Comparison of ENCODE assay signal across 20 mouse cellular contexts in the genomic region with DNA sequence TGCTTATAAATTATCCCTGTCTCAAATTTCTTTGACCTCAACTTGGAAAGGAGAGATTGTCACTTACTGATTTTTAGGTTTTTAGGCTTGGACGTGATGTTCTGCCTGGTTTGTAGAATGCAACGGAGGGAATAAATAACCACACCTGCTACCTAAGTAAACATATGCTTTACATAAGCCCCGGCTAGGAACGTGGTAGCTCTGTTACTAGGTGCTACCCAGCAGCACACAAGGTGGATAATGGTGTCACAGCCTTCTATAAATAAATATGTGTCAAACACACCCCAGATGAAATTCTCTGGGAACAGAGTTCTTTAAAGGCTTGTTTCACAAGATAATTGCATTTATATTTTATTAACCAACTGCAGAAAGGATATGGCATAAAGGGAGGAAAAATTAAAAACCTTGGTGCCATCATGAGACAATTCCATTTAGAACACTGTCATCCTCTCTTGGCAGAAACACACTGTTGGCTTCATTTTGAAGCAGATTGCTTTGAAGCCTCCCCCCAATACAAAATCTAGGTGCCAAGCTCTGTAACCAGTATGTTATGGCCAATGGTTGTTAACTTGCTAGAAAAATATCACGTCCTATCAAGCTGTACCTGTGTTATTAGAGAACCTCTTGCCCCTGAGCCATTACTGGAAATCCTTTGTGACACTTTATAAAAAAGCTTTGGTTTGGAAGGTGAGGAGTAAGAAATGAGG.
DNase-seq lines count a peak whose midpoint lies in the region; ATAC-seq and TF ChIP-seq lines count a peak whose summit lies in the region.
"Had no signal": no experiment of that assay in that cellular context is flagged by ENCODE, and none has a peak within 500 bp of the region (broad histone marks: within the 10 kb centered on the region; RNA-seq: fewer than 3 reads in every experiment).

No protein-coding gene starts in this region.

- TF ChIP-seq CTCF in hindbrain, postnatal 0 days (IDR thresholded peaks at IDR 0.05; ENCODE audit: low read depth): no peak

- no peak for DNase-seq in frontal cortex, postnatal 36 days (ENCODE audit: low spot score in 2 of 2)
- peak; percentile 71 to 75 for DNase-seq in cerebellum, adult 18-20 months
- DNase-seq in cerebellum, postnatal 25 days: peak; percentile 55 to 62
- no peak for DNase-seq in lung, postnatal 10 days
- DNase-seq in hindbrain, postnatal 0 days (ENCODE audit: low spot score): no peak
- DNase-seq in lung, adult 18-20 months: no peak
- DNase-seq: adrenal gland, postnatal 25 days; B cell, adult 2 months; embryo, embryonic 11 days; gastrocnemius, postnatal 36 days; kidney, adult 18-20 months; thymus, postnatal 36 days had no signal

- no peak overlapping the region for H3K4me3 ChIP-seq in hindbrain, postnatal 0 days (ENCODE audit: low read length)
- H3K4me3 ChIP-seq: limb, embryonic 15.5 days; liver, embryonic 15.5 days; midbrain, embryonic 12.5 days; neural tube, embryonic 13.5 days had no signal

- ATAC-seq in frontal cortex, adult (ENCODE audit: low TSS enrichment): peak; percentile 64
- ATAC-seq in hindbrain, postnatal 0 days: no peak
- ATAC-seq: hindbrain, embryonic 16.5 days; lung, postnatal 0 days had no signal

- no peak overlapping the region for H3K9ac ChIP-seq in hindbrain, postnatal 0 days (replicated peaks; ENCODE audit: low read length)
- H3K9ac ChIP-seq: limb, embryonic 15.5 days; liver, embryonic 15.5 days; midbrain, embryonic 12.5 days; neural tube, embryonic 13.5 days had no signal

- no peaks in the 10 kb centered on the region for H3K4me1 ChIP-seq in hindbrain, postnatal 0 days (ENCODE audit: insufficient read depth, low read length)
- H3K4me1 ChIP-seq: limb, embryonic 15.5 days; liver, embryonic 15.5 days; midbrain, embryonic 12.5 days; neural tube, embryonic 13.5 days had no signal

- WGBS in hindbrain, postnatal 0 days: 76% methylated on average over 5 of the region's 5 CpGs

- H3K4me2 ChIP-seq in hindbrain, postnatal 0 days (ENCODE audit: low read depth, low read length): no peak overlapping the region
- H3K4me2 ChIP-seq: limb, embryonic 15.5 days; liver, embryonic 15.5 days; midbrain, embryonic 12.5 days; neural tube, embryonic 13.5 days had no signal

- H3K9me3 ChIP-seq in hindbrain, postnatal 0 days (ENCODE audit: low read length): no peaks in the 10 kb centered on the region
- H3K9me3 ChIP-seq: limb, embryonic 15.5 days; liver, embryonic 15.5 days; midbrain, embryonic 12.5 days; neural tube, embryonic 13.5 days had no signal

- H3K27ac ChIP-seq in hindbrain, postnatal 0 days: no peak overlapping the region
- H3K27ac ChIP-seq: kidney, postnatal 0 days; limb, embryonic 15.5 days; liver, embryonic 15.5 days; midbrain, embryonic 12.5 days; neural tube, embryonic 13.5 days had no signal

- no peaks in the 10 kb centered on the region for H3K36me3 ChIP-seq in hindbrain, postnatal 0 days (ENCODE audit: insufficient read depth, low read length)
- H3K36me3 ChIP-seq: limb, embryonic 15.5 days; liver, embryonic 15.5 days; midbrain, embryonic 12.5 days; neural tube, embryonic 13.5 days had no signal

- H3K27me3 ChIP-seq in hindbrain, postnatal 0 days (ENCODE audit: insufficient read depth, low read length): no peaks in the 10 kb centered on the region
- H3K27me3 ChIP-seq: limb, embryonic 15.5 days; liver, embryonic 15.5 days; midbrain, embryonic 12.5 days; neural tube, embryonic 13.5 days had no signal

Comparison
In these comparisons a context has a peak if more than half of its experiments do, and no peak if none do; other contexts are left out.
1. DNase-seq: peak in cerebellum, adult 18-20 months (2 of 2) and cerebellum, postnatal 25 days (2 of 2); none in frontal cortex, postnatal 36 days (0 of 2), lung, postnatal 10 days (single experiment), hindbrain, postnatal 0 days (single experiment) and lung, adult 18-20 months (0 of 2).